Mouse (Mus musculus) gastrocnemius, adult 8-10 months (tissue): ENCODE measurements around the gene Mink1. TPM values are rescaled to one million over a fixed set of nuclear protein-coding genes. Genes with fewer than 3 reads are reported as not detected.

Experiments used
- DNase-seq, 2 experiments: peaks; one replicate each; pipeline ENCODE4 v3.0.0; 2022; ENCODE audit warnings: low spot score in 2 of 2
- total RNA-seq, 4 experiments: library from RNA; stranded (reverse); gene quantifications; 2 replicates each; pipeline ENCODE4 v1.2.4; 2022

Mink1 gene
- total RNA-seq, 4 experiments from 2014 or later, result 32.5 to 38.7 (median 33.7) TPM

GRCm38 (mm10) chr11:70652029-70652883, 89.6 kb downstream of the Mink1 start:
- peak in 1 of 2 experiments; percentile 9 for DNase-seq

- no peak for DNase-seq
Observed at GRCm38 (mm10) chr11:70652884-70653344, 90.2 kb downstream of the Mink1 start.

GRCm38 (mm10) chr11:70653345-70654197, 90.9 kb downstream of the Mink1 start:
- DNase-seq, result peak; percentile 4 to 34

GRCm38 (mm10) chr11:70654198-70654922, 91.7 kb downstream of the Mink1 start, which contains the start of gene Pfn1:
Gene Pfn1 (minus strand): TSS chr11:70654644.
- peak; percentile 43 to 66 for DNase-seq

- peak; percentile 74 to 80 for DNase-seq
Observed at GRCm38 (mm10) chr11:70654923-70655570, 92.4 kb downstream of the Mink1 start.

- DNase-seq, result peak; percentile 63 to 64
Observed at GRCm38 (mm10) chr11:70655571-70656455, 93.1 kb downstream of the Mink1 start.

- peak; percentile 88 to 93 for DNase-seq
Observed at GRCm38 (mm10) chr11:70656456-70656927, 93.8 kb downstream of the Mink1 start.

GRCm38 (mm10) chr11:70656964-70657363, 94.3 kb downstream of the Mink1 start, which contains the start of gene Eno3:
Gene Eno3 (plus strand): TSS chr11:70657202.
- peak in 1 of 2 experiments; percentile 80 for DNase-seq

GRCm38 (mm10) chr11:70657573-70657972, 94.9 kb downstream of the Mink1 start:
- no peak for DNase-seq

- DNase-seq, result no peak
Observed at GRCm38 (mm10) chr11:70657991-70658390, 95.3 kb downstream of the Mink1 start.

GRCm38 (mm10) chr11:70658521-70658920, 95.8 kb downstream of the Mink1 start:
- no peak for DNase-seq

- no peak for DNase-seq
Observed at GRCm38 (mm10) chr11:70658942-70659341, 96.3 kb downstream of the Mink1 start.

- no peak for DNase-seq
Observed at GRCm38 (mm10) chr11:70660571-70660970, 97.9 kb downstream of the Mink1 start.

- no peak for DNase-seq
Observed at GRCm38 (mm10) chr11:70663101-70663500, 100.4 kb downstream of the Mink1 start.

- peak in 1 of 2 experiments; percentile 67 for DNase-seq
Observed at GRCm38 (mm10) chr11:70663957-70664356, 101.3 kb downstream of the Mink1 start.
